ENCODE assay signal across 8 mouse cellular contexts in the genomic region with DNA sequence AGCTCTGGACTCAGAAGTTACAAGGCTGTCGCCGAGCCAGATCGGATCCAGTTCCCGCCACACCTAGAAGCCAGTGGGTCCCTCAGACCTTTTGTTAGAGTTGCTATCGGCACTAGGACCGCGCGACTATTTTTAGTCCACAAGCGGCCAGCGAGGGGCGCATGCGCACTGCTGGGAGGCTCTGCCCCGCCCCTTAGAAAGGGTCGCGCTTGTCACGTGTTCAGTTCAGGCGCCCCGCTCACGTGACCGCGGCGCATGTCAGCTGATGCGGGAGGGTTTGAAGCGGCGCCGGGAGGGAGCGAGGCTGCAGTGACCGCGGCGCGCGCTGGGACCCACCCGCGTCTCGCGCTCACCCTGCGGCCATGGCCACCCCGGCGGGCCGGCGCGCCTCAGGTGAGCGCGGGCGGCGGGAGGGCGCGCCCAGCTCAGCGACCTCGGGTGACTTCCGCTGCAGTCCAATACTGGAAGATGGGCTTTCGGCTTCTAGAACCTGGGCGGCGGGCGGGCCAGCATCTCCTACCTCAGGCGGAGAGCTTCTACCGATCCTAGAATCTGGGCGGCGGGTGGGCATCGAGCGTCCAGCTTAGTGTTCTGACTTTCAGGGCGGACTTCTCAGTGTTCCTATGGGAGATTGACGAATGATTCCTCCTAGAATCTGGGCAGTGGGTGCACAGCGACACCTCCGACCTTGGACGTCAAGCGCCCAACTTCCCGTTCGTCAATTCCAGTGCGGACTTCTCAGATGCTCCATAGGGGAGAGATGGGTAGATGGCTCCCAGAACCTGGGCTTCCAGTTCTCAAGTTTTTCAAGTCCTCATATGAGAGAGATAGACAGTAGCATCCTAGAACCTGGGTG. TPM values are rescaled to one million over a fixed set of nuclear protein-coding genes. Genes with fewer than 3 reads are reported as not detected.
DNase-seq lines count a peak whose midpoint lies in the region; ATAC-seq and TF ChIP-seq lines count a peak whose summit lies in the region.

A gene (plus strand): TSS at position 223 of the 856 bp plus-strand sequence.

- H3K27ac ChIP-seq in cortical plate, adult 2 months (ENCODE audit: insufficient read depth, low read length): peak within 1 kb of the TSS; percentile 5

- TF ChIP-seq POLR2A in cortical plate, adult 2 months (IDR thresholded peaks at IDR 0.05; ENCODE audit: extremely low read depth, insufficient read depth, low read length): peak; percentile 86

- H3K4me1 ChIP-seq in cortical plate, adult 2 months (ENCODE audit: control insufficient read depth, insufficient read depth, low read length): peaks cover 10% of the 10 kb centered on the region

- peak; percentile 98 for DNase-seq in gastrocnemius, postnatal 10 days
- DNase-seq in induced T-regulatory cell, adult 2 months (ENCODE audit: low read depth): peak; percentile 98
- DNase-seq in left cerebral cortex, adult 9 months (ENCODE audit: low spot score in 2 of 2): peak; percentile 94 to 98
- DNase-seq in right cerebral cortex, postnatal 14 days: peak; percentile 97
- peak; percentile 96 to 98 for DNase-seq in urinary bladder, postnatal 36 days (ENCODE audit: low spot score in 2 of 2)

- peak; percentile 86 for ATAC-seq in activated CD4-positive, CD25-positive, alpha-beta regulatory T cell, adult 4 months
- ATAC-seq in megakaryocyte progenitor cell, adult 5-6 weeks (replicated peaks; ENCODE audit: poor library complexity): peak; percentile 83

- no peak for TF ChIP-seq CTCF in cortical plate, adult 2 months (IDR thresholded peaks at IDR 0.05; ENCODE audit: extremely low read depth, insufficient read depth, low read length)

- H3K4me3 ChIP-seq in cortical plate, adult 2 months (ENCODE audit: insufficient read depth, low read length): peak within 1 kb of the TSS; percentile 40

RNA-seq across cellular contexts. Expression of the gene that starts here (rescaled TPM):
- 10 to 100 TPM; 17.0 to 19.1 TPM for polyA plus RNA-seq in activated CD4-positive, CD25-positive, alpha-beta regulatory T cell, adult 4 months (2017; shearing (Covaris generic))
- polyA plus RNA-seq in cortical plate, adult 2 months (2012; rRNA removed): 235 and 262 TPM in 2 replicates
- 10 to 100 TPM; 19.0 to 23.9 TPM for total RNA-seq in gastrocnemius, postnatal 10 days (2021)
- 13.6 and 20.5 TPM in 2 replicates for total RNA-seq in megakaryocyte progenitor cell, adult 5-6 weeks (2015)
- 20.1 and 23.0 TPM in 2 replicates for total RNA-seq in megakaryocyte progenitor cell, adult 5-6 weeks (2017)

Comparison
In these comparisons a context has a peak if more than half of its experiments do, and no peak if none do; other contexts are left out.
1. Peak in every context shown above with its lines: DNase-seq, ATAC-seq, H3K4me3 ChIP-seq and H3K27ac ChIP-seq.
2. RNA of the gene that starts here (polyA plus RNA-seq): 235 to 262 TPM in cortical plate, adult 2 months; 17.0 to 19.1 TPM in activated CD4-positive, CD25-positive, alpha-beta regulatory T cell, adult 4 months; every median in the first group is over 10 times any median in the second.